Mouse (Mus musculus) hematopoietic multipotent progenitor cell, adult 10-12 weeks (in vitro differentiated cells): ENCODE results near the gene Atg4a. TPM values are rescaled to one million over a fixed set of nuclear protein-coding genes. Genes with fewer than 3 reads are reported as not detected.

ENCODE experiments used
- polyA plus RNA-seq: library from polyadenylated mRNA; stranded (reverse); fragments of >175 nt; gene quantifications from 2 replicates; pipeline ENCODE4 v1.2.3, GENCODE M21; 2012; ENCODE audit warnings: low replicate concordance

Atg4a gene
- 0.42 and 2.1 TPM in 2 replicates for polyA plus RNA-seq

DNA sequence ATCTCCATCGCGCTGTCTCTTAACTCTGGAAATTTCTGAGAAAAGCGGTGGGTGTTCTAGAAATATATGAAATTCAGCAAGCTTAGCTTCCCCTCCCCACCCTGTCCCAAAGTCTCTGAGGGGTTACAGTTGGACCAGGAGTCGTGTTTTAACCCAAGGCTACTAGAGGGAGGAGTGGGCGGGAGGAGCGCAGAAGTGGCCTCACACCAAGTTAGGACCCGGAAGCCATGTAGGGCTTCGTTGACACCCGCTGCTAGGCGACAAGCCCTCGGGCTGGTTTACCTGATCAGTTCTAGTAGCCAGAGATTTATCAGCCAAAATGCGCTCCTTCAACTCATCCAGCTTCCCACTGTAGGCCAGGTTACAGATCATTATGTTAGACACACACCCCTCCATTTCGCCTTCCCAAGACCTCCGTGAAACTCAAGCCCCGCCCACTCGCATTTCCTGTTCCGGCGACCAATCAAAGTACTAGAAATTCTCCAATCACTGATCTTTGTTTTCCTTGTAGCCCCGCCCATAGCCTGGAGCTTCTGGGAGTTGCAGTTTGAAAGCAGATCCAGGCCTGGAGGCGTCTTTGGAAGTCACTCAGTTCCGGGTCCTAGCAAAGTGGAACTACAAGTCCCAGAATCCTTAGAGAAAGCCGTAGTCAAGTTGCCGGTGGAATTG lies at the start of gene Atg4a, which contains the start of gene Psmd10:
Gene Atg4a, plus strand, starts transcription at position 636 of the 669 bp plus-strand sequence.
Gene Psmd10, minus strand, starts transcription at position 457 of the 669 bp plus-strand sequence.

GRCm38 (mm10) chrX:140907360-140907759 lies 49.3 kb upstream of the Atg4a start, which contains the start of gene Vsig1:
Vsig1 (plus strand) TSS chrX:140907608.

Other genes with a start within 250 kb of the Atg4a start
- not detected in 2 replicates for gene Tex13b, start 143.5 kb upstream of the Atg4a start, polyA plus RNA-seq
- not detected in 2 replicates for gene Vsig1, start 49.3 kb upstream of the Atg4a start, polyA plus RNA-seq
- gene Psmd10, start 179 bp upstream of the Atg4a start, polyA plus RNA-seq = 0.92 and 1.6 TPM in 2 replicates